ENCODE assay signal across 8 mouse cellular contexts in the genomic region with DNA sequence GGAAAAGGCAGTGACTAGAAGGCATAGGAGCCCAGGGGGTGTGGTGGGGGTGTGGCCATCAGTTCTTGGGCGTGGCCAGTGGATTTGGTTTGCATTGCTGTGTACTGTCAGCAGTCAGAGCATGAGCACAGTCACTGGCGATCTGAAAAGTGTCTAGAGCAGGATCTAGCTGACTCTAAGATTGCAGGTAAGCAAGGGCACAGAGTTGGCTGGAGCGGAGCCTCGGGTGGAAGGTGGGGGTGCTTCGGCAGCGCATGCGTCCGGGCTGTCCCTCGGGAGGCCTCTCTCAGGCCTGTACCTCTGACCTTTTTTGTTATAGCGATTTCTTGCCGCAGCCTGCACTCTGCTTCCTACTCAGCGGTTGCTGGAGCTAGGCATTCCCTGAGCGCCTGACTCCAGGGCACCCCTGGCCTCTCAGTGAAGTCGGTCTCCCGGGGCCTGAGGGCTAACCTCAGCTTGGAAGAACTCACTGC. TPM values are rescaled to one million over a fixed set of nuclear protein-coding genes. Genes with fewer than 3 reads are reported as not detected.
DNase-seq lines count a peak whose midpoint lies in the region; ATAC-seq and TF ChIP-seq lines count a peak whose summit lies in the region.

Gene Cd59a, plus strand, starts transcription at position 61 of the 473 bp plus-strand sequence.

- DNase-seq in CD4-positive helper T cell, adult 2 months (ENCODE audit: low read depth, low spot score) = peak; percentile 22
- DNase-seq in liver = peak; percentile 97
- DNase-seq in midbrain, postnatal 0 days (ENCODE audit: low spot score) = peak; percentile 78
- DNase-seq in spleen, postnatal 4 days (ENCODE audit: low spot score in 2 of 2) = peak; percentile 91

- peak; percentile 85 for ATAC-seq in erythroid progenitor cell, adult 5-6 weeks (replicated peaks; ENCODE audit: low FRiP score, poor library complexity, severe bottlenecking)
- ATAC-seq in heart, embryonic 11.5 days (replicated peaks; ENCODE audit: insufficient number of reproducible peaks, low FRiP score, low TSS enrichment) = peak; percentile 85
- peak; percentile 96 for ATAC-seq in kidney, embryonic 16.5 days (ENCODE audit: low FRiP score, low TSS enrichment)
- peak; percentile 84 for ATAC-seq in midbrain, postnatal 0 days (ENCODE audit: low FRiP score)

- peak within 1 kb of the TSS; percentile 67 for H3K9ac ChIP-seq in heart, embryonic 11.5 days (ENCODE audit: low read depth, low read length)
- H3K9ac ChIP-seq in kidney, embryonic 16.5 days (replicated peaks; ENCODE audit: low read length) = peak within 1 kb of the TSS; percentile 79
- H3K9ac ChIP-seq in midbrain, postnatal 0 days (replicated peaks; ENCODE audit: low read length, poor library complexity, severe bottlenecking) = peak within 1 kb of the TSS; percentile 42; the same call in 1 of the 2 replicates

- H3K4me1 ChIP-seq in brown adipose tissue, adult 24 weeks (ENCODE audit: control insufficient read depth, insufficient read depth, insufficient read length, low read length) = peaks cover 6% of the 10 kb centered on the region; the same call in 1 of the 2 replicates
- H3K4me1 ChIP-seq in heart, embryonic 11.5 days (ENCODE audit: control insufficient read depth, insufficient read depth, low read length) = peaks cover 15% of the 10 kb centered on the region
- H3K4me1 ChIP-seq in kidney, embryonic 16.5 days (ENCODE audit: insufficient read depth, low read length) = peaks cover 12% of the 10 kb centered on the region; the same call in 1 of the 2 replicates
- H3K4me1 ChIP-seq in midbrain, postnatal 0 days (ENCODE audit: insufficient read depth, low read length) = no peaks in the 10 kb centered on the region

- peak within 1 kb of the TSS; percentile 62 for H3K4me2 ChIP-seq in heart, embryonic 11.5 days
- H3K4me2 ChIP-seq in kidney, embryonic 16.5 days (replicated peaks; ENCODE audit: low read depth, low read length) = peak within 1 kb of the TSS; percentile 82
- H3K4me2 ChIP-seq in midbrain, postnatal 0 days (ENCODE audit: low read depth, low read length, poor library complexity, severe bottlenecking) = peak within 1 kb of the TSS; percentile 58

- 3% methylated on average over 15 of the region's 15 CpGs for WGBS in heart, embryonic 11.5 days (ENCODE audit: insufficient replicate concordance)
- WGBS in kidney, embryonic 16.5 days = 2% methylated on average over 15 of the region's 15 CpGs
- 3% methylated on average over 15 of the region's 15 CpGs for WGBS in midbrain, postnatal 0 days

- no peak for TF ChIP-seq CTCF in midbrain, postnatal 0 days (IDR thresholded peaks at IDR 0.05)

- no peaks in the 10 kb centered on the region for H3K27me3 ChIP-seq in heart, embryonic 11.5 days (ENCODE audit: control insufficient read depth, insufficient read depth, low read length)
- H3K27me3 ChIP-seq in kidney, embryonic 16.5 days (ENCODE audit: insufficient read depth, low read length) = no peaks in the 10 kb centered on the region
- H3K27me3 ChIP-seq in midbrain, postnatal 0 days (ENCODE audit: insufficient read depth, low read length) = no peaks in the 10 kb centered on the region

- H3K4me3 ChIP-seq in brown adipose tissue, adult 24 weeks (ENCODE audit: insufficient read depth, low read depth, low read length) = peak within 1 kb of the TSS; percentile 71
- peak within 1 kb of the TSS; percentile 64 for H3K4me3 ChIP-seq in heart, embryonic 11.5 days (ENCODE audit: low read depth, low read length)
- H3K4me3 ChIP-seq in kidney, embryonic 16.5 days (ENCODE audit: low read length) = peak within 1 kb of the TSS; percentile 64
- peak within 1 kb of the TSS; percentile 36 for H3K4me3 ChIP-seq in midbrain, postnatal 0 days (ENCODE audit: low read depth, low read length)

- H3K9me3 ChIP-seq in heart, embryonic 11.5 days (replicated peaks; ENCODE audit: control insufficient read depth, low read length) = no peaks in the 10 kb centered on the region
- H3K9me3 ChIP-seq in kidney, embryonic 16.5 days (ENCODE audit: low read length) = no peaks in the 10 kb centered on the region
- no peaks in the 10 kb centered on the region for H3K9me3 ChIP-seq in midbrain, postnatal 0 days (ENCODE audit: low read length)

- H3K36me3 ChIP-seq in heart, embryonic 11.5 days (ENCODE audit: control insufficient read depth, insufficient read depth, low read length) = no peaks in the 10 kb centered on the region
- H3K36me3 ChIP-seq in kidney, embryonic 16.5 days (ENCODE audit: insufficient read depth, low read length) = no peaks in the 10 kb centered on the region
- no peaks in the 10 kb centered on the region for H3K36me3 ChIP-seq in midbrain, postnatal 0 days (ENCODE audit: insufficient read depth, low read length)

- H3K27ac ChIP-seq in brown adipose tissue, adult 24 weeks (replicated peaks; ENCODE audit: low read depth, low read length) = peak within 1 kb of the TSS; percentile 83
- peak within 1 kb of the TSS; percentile 89 for H3K27ac ChIP-seq in heart, embryonic 11.5 days (ENCODE audit: low read depth, low read length)
- H3K27ac ChIP-seq in kidney, embryonic 16.5 days (ENCODE audit: low read length) = peak within 1 kb of the TSS; percentile 91
- peak within 1 kb of the TSS; percentile 62 for H3K27ac ChIP-seq in midbrain, postnatal 0 days (ENCODE audit: low read depth, low read length)

RNA-seq across cellular contexts. Expression of gene Cd59a, which starts in this region (rescaled TPM):
- 174 and 250 TPM in 2 replicates for polyA plus RNA-seq in brown adipose tissue, adult 24 weeks (2012; ENCODE audit: insufficient read depth, insufficient read length, missing spikeins)
- 47.9 and 52.0 TPM in 2 replicates for total RNA-seq in erythroid progenitor cell, adult 5-6 weeks (2015; ENCODE audit: low replicate concordance)
- 38.4 and 43.1 TPM in 2 replicates for total RNA-seq in erythroid progenitor cell, adult 5-6 weeks (2017; ENCODE audit: low replicate concordance)
- 89.4 and 89.9 TPM in 2 replicates for polyA plus RNA-seq in heart, embryonic 11.5 days (2014; fragmentation: Nextera tagmentation; extraction: Ambion mirVana)
- 45.4 and 48.4 TPM in 2 replicates for polyA plus RNA-seq in kidney, embryonic 16.5 days (2015; fragmentation: Nextera tagmentation; extraction: Ambion mirVana)
- total RNA-seq in midbrain, postnatal 0 days (2014; rRNA removed) = 3.2 and 5.7 TPM in 2 replicates
- 13.1 and 14.6 TPM in 2 replicates for polyA plus RNA-seq in midbrain, postnatal 0 days (2015; fragmentation: Nextera tagmentation; extraction: Ambion mirVana)

Comparison
In these comparisons a context has a peak if more than half of its experiments do, and no peak if none do; other contexts are left out.
1. Peak in every context shown above with its lines: DNase-seq, ATAC-seq, H3K4me3 ChIP-seq and H3K27ac ChIP-seq.
2. DNase-seq: peak in every context shown above with its lines; median percentile 97 in liver; 91 in spleen, postnatal 4 days; 78 in midbrain, postnatal 0 days; 22 in CD4-positive helper T cell, adult 2 months.